In genomic region chr12:30708635-30709181, GRCm38 (mm10) we compare ENCODE assay signal across 31 mouse cellular contexts.
DNase-seq lines count a peak whose midpoint lies in the region; ATAC-seq and TF ChIP-seq lines count a peak whose summit lies in the region.
"Had no signal": no experiment of that assay in that cellular context is flagged by ENCODE, and none has a peak within 500 bp of the region (broad histone marks: within the 10 kb centered on the region; RNA-seq: fewer than 3 reads in every experiment).

No protein-coding gene starts in this region.

- intact Hi-C loops in heart, adult 2 months (cut with DNase I), result no loop called here
- intact Hi-C loops in heart, postnatal 14 days (cut with DNase I), result no loop called here

- no peaks in the 10 kb centered on the region for H3K79me2 ChIP-seq in heart, adult 2 months (replicated peaks; ENCODE audit: control insufficient read depth, insufficient read depth, low read length)
- H3K79me2 ChIP-seq in CH12.LX (replicated peaks; ENCODE audit: control insufficient read depth, extremely low read depth, insufficient read depth, poor library complexity, severe bottlenecking), result no peaks in the 10 kb centered on the region

- no peak overlapping the region for H3K9ac ChIP-seq in heart, adult 2 months (ENCODE audit: low read depth, low read length)
- no peak overlapping the region for H3K9ac ChIP-seq in CH12.LX (ENCODE audit: insufficient read depth, low read depth)
- no peak overlapping the region for H3K9ac ChIP-seq in stomach, postnatal 0 days (ENCODE audit: low read length)
- H3K9ac ChIP-seq: forebrain, embryonic 15.5 days; hindbrain, embryonic 13.5 days; limb, embryonic 15.5 days; liver, embryonic 13.5 days; midbrain, embryonic 13.5 days; neural tube, embryonic 13.5 days; stomach, embryonic 15.5 days had no signal

- no peak overlapping the region for H3K4me2 ChIP-seq in CH12.LX (ENCODE audit: insufficient read depth, low read depth, poor library complexity, severe bottlenecking)
- H3K4me2 ChIP-seq in stomach, postnatal 0 days (replicated peaks; ENCODE audit: low read depth), result no peak overlapping the region
- H3K4me2 ChIP-seq: forebrain, embryonic 15.5 days; heart, embryonic 11.5 days; hindbrain, embryonic 13.5 days; limb, embryonic 15.5 days; liver, embryonic 13.5 days; midbrain, embryonic 13.5 days; neural tube, embryonic 13.5 days; stomach, embryonic 15.5 days had no signal

- no peak for DNase-seq in heart, adult 2 months
- no peak for DNase-seq in heart, postnatal 14 days
- no peak for DNase-seq in layer of hippocampus, adult 2 months (ENCODE audit: low spot score in 2 of 2)
- DNase-seq in layer of hippocampus, adult 11-12 months (ENCODE audit: low spot score), result no peak
- peak; percentile 12 for DNase-seq in CH12.LX (ENCODE audit: extremely low read depth)
- no peak for DNase-seq in stomach, postnatal 0 days (ENCODE audit: low spot score)
- DNase-seq: adrenal gland, postnatal 25 days; cerebellum, adult 18-20 months; cerebellum, postnatal 10 days; gastrocnemius, postnatal 25 days; heart, adult 11 months; heart, postnatal 4 days; kidney, adult 8-10 months; kidney, postnatal 25 days; liver, embryonic 13.5 days; lung, adult 18-20 months; lung, postnatal 4 days; right cerebral cortex, postnatal 14 days; thymus, adult 18-20 months; thymus, postnatal 25 days had no signal

- WGBS in heart, adult 2 months, result 32% methylated on average over 2 of the region's 2 CpGs
- WGBS in stomach, postnatal 0 days, result 58% methylated on average over 2 of the region's 2 CpGs

- no peak for TF ChIP-seq POLR2A in heart, adult 2 months (IDR thresholded peaks at IDR 0.05; ENCODE audit: insufficient read depth, low read depth, low read length)
- TF ChIP-seq POLR2A in CH12.LX (IDR thresholded peaks at IDR 0.05; ENCODE audit: low read depth, low read length), result no peak

- H3K4me1 ChIP-seq in heart, adult 2 months (ENCODE audit: control insufficient read depth, insufficient read depth, low read length), result no peaks in the 10 kb centered on the region
- peaks cover 0 to 4% of the 10 kb centered on the region in 2 experiments; a peak in 2 of 4 replicates for H3K4me1 ChIP-seq in CH12.LX (ENCODE audit: control insufficient read depth in 1 of 2, insufficient read depth in 2 of 2)
- no peaks in the 10 kb centered on the region for H3K4me1 ChIP-seq in stomach, postnatal 0 days (replicated peaks; ENCODE audit: control insufficient read depth, insufficient read depth)
- H3K4me1 ChIP-seq: forebrain, embryonic 15.5 days; hindbrain, embryonic 13.5 days; limb, embryonic 15.5 days; liver, embryonic 13.5 days; midbrain, embryonic 13.5 days; neural tube, embryonic 13.5 days; stomach, embryonic 15.5 days had no signal

- no peaks in the 10 kb centered on the region for H3K36me3 ChIP-seq in heart, adult 2 months (ENCODE audit: control insufficient read depth, insufficient read depth, low read length)
- no peaks in the 10 kb centered on the region for H3K36me3 ChIP-seq in CH12.LX (replicated peaks in 1 of 2; ENCODE audit: control insufficient read depth in 1 of 2, insufficient read depth in 1 of 2, low read length in 1 of 2)
- H3K36me3 ChIP-seq in stomach, postnatal 0 days (ENCODE audit: control insufficient read depth, insufficient read depth, low read length), result no peaks in the 10 kb centered on the region
- H3K36me3 ChIP-seq: forebrain, embryonic 15.5 days; hindbrain, embryonic 13.5 days; limb, embryonic 15.5 days; liver, embryonic 13.5 days; midbrain, embryonic 13.5 days; neural tube, embryonic 13.5 days; stomach, embryonic 15.5 days had no signal

- TF ChIP-seq EP300 in heart, adult 2 months (IDR thresholded peaks at IDR 0.05; ENCODE audit: insufficient read depth, low read depth, low read length), result no peak
- no peak for TF ChIP-seq EP300 in CH12.LX (IDR thresholded peaks at IDR 0.05; ENCODE audit: low read length)
- no peak for TF ChIP-seq EP300 in stomach, postnatal 0 days (optimal IDR thresholded peaks at IDR 0.05)

- ATAC-seq in stomach, postnatal 0 days (ENCODE audit: low FRiP score, low TSS enrichment), result no peak
- no peak for ATAC-seq in CD4-positive, CD25-positive, alpha-beta regulatory T cell, adult 4 months
- ATAC-seq: forebrain, embryonic 15.5 days; inflammation-experienced regulatory T-cells, adult 6 months; lung, postnatal 0 days; midbrain, embryonic 13.5 days had no signal

- H3K9me3 ChIP-seq in CH12.LX (replicated peaks; ENCODE audit: low read length), result no peaks in the 10 kb centered on the region
- H3K9me3 ChIP-seq in stomach, postnatal 0 days (ENCODE audit: control insufficient read depth, low read length), result no peaks in the 10 kb centered on the region
- H3K9me3 ChIP-seq: forebrain, embryonic 15.5 days; hindbrain, embryonic 13.5 days; limb, embryonic 15.5 days; liver, embryonic 13.5 days; megakaryocyte, embryonic 14.5 days; midbrain, embryonic 13.5 days; neural tube, embryonic 13.5 days; stomach, embryonic 15.5 days had no signal

- TF ChIP-seq CTCF in heart, adult 2 months (IDR thresholded peaks at IDR 0.05), result peak; percentile 16; the same call in 1 of the 2 replicates
- peak; percentile 57 for TF ChIP-seq CTCF in layer of hippocampus, adult 2 months (conservative IDR thresholded peaks at IDR 0.05)
- peak in 1 of 2 experiments; percentile 29; a peak in 2 of 4 replicates for TF ChIP-seq CTCF in CH12.LX (conservative IDR thresholded peaks at IDR 0.05 in 1 of 2, IDR thresholded peaks at IDR 0.05 in 1 of 2; ENCODE audit: low read depth in 2 of 2, low read length in 2 of 2)
- TF ChIP-seq CTCF in stomach, postnatal 0 days (IDR thresholded peaks at IDR 0.05; ENCODE audit: low read depth), result peak; percentile 44

- no peak overlapping the region for H3K4me3 ChIP-seq in heart, adult 2 months
- H3K4me3 ChIP-seq in layer of hippocampus, adult 2 months, result no peak overlapping the region
- H3K4me3 ChIP-seq in CH12.LX (replicated peaks in 1 of 3; ENCODE audit: low read depth in 2 of 3, low read length in 2 of 3, poor library complexity in 1 of 3), result no peak overlapping the region
- H3K4me3 ChIP-seq in stomach, postnatal 0 days (ENCODE audit: low read depth, low read length), result no peak overlapping the region
- H3K4me3 ChIP-seq: forebrain, embryonic 15.5 days; hindbrain, embryonic 13.5 days; limb, embryonic 15.5 days; liver, embryonic 13.5 days; megakaryocyte, embryonic 14.5 days; midbrain, embryonic 13.5 days; neural tube, embryonic 13.5 days; stomach, embryonic 15.5 days had no signal

- no peak overlapping the region for H3K27ac ChIP-seq in heart, adult 2 months
- no peak overlapping the region for H3K27ac ChIP-seq in layer of hippocampus, adult 2 months
- no peak overlapping the region for H3K27ac ChIP-seq in CH12.LX (ENCODE audit: insufficient read depth, low read depth)
- H3K27ac ChIP-seq in stomach, postnatal 0 days (replicated peaks), result no peak overlapping the region
- H3K27ac ChIP-seq: forebrain, embryonic 15.5 days; hindbrain, embryonic 13.5 days; limb, embryonic 15.5 days; liver, embryonic 13.5 days; midbrain, embryonic 13.5 days; neural tube, embryonic 13.5 days; stomach, embryonic 15.5 days had no signal

- peak; percentile 28 for TF ChIP-seq RAD21 in CH12.LX (IDR thresholded peaks at IDR 0.05; ENCODE audit: low read depth, low read length)

- no peaks in the 10 kb centered on the region for H3K27me3 ChIP-seq in heart, adult 2 months (ENCODE audit: control insufficient read depth, insufficient read depth, low read length)
- no peaks in the 10 kb centered on the region for H3K27me3 ChIP-seq in CH12.LX (replicated peaks)
- H3K27me3 ChIP-seq in stomach, postnatal 0 days (ENCODE audit: control insufficient read depth, insufficient read depth, low read length), result no peaks in the 10 kb centered on the region
- H3K27me3 ChIP-seq: forebrain, embryonic 15.5 days; hindbrain, embryonic 13.5 days; limb, embryonic 15.5 days; liver, embryonic 13.5 days; megakaryocyte, embryonic 14.5 days; midbrain, embryonic 13.5 days; neural tube, embryonic 13.5 days; stomach, embryonic 15.5 days had no signal

- in situ Hi-C loops in CH12.LX (cut with MboI; ENCODE audit: low pct_ligation_motif_present, low pct_unique_long_range_greater_than_20kb, low sequenced_read_pairs), result no loop called here

- dilution Hi-C loops in CH12.LX (cut with MboI; ENCODE audit: extremely low pct_ligation_motif_present, extremely low pct_unique_long_range_greater_than_20kb, low sequenced_read_pairs), result no loop called here

TF ChIP-seq in CH12.LX, 34 proteins besides CTCF, POLR2A, EP300 and RAD21:
- TF ChIP-seq USF2 (conservative IDR thresholded peaks at IDR 0.05; ENCODE audit: low read depth, low read length), result no peak
- TF ChIP-seq ZNF384 (IDR thresholded peaks at IDR 0.05; ENCODE audit: low read depth, low read length), result 0 out of 2 replicates have a peak, but pooled peaks have one; percentile 45
- TF ChIP-seq SMC3 (IDR thresholded peaks at IDR 0.05; ENCODE audit: low read depth, low read length), result peak; percentile 13
